10 mouse cellular contexts compared by ENCODE assay signal in genomic region chr14:21583051-21583450, GRCm38 (mm10).
DNase-seq lines count a peak whose midpoint lies in the region; ATAC-seq and TF ChIP-seq lines count a peak whose summit lies in the region.
"Had no signal": no experiment of that assay in that cellular context is flagged by ENCODE, and none has a peak within 500 bp of the region (broad histone marks: within the 10 kb centered on the region; RNA-seq: fewer than 3 reads in every experiment).

No protein-coding gene starts in this region.

- peak; percentile 36 for DNase-seq in heart, adult 8-10 months (ENCODE audit: low spot score)
- DNase-seq in heart, postnatal 36 days = no peak
- no peak for DNase-seq in G1E (ENCODE audit: low spot score)
- peak; percentile 43 to 54 for DNase-seq in left cerebral cortex, postnatal 36 days (ENCODE audit: low spot score in 2 of 2)
- no peak for DNase-seq in cerebellum, postnatal 4 days (ENCODE audit: low spot score in 2 of 2)
- DNase-seq in cerebellum, adult 11-12 months = no peak
- DNase-seq: lung, embryonic 14.5 days; retina, postnatal 1 day had no signal

- H3K4me1 ChIP-seq in G1E (ENCODE audit: insufficient read depth, low read depth, low read length) = peaks cover 78% of the 10 kb centered on the region
- H3K4me1 ChIP-seq in heart, embryonic 12.5 days (replicated peaks) = peaks cover 68% of the 10 kb centered on the region
- H3K4me1 ChIP-seq in intestine, embryonic 16.5 days (ENCODE audit: control insufficient read depth, insufficient read depth, low read length) = peaks cover 33% of the 10 kb centered on the region

- no peaks in the 10 kb centered on the region for H3K27me3 ChIP-seq in G1E (ENCODE audit: insufficient read depth, low read length)
- no peaks in the 10 kb centered on the region for H3K27me3 ChIP-seq in heart, embryonic 12.5 days (replicated peaks)
- H3K27me3 ChIP-seq in intestine, embryonic 16.5 days (replicated peaks; ENCODE audit: control insufficient read depth, insufficient read depth, low read length) = no peaks in the 10 kb centered on the region

- no peaks in the 10 kb centered on the region for H3K9me3 ChIP-seq in G1E (replicated peaks)
- H3K9me3 ChIP-seq in heart, embryonic 12.5 days (replicated peaks) = no peaks in the 10 kb centered on the region
- H3K9me3 ChIP-seq in intestine, embryonic 16.5 days (ENCODE audit: control insufficient read depth, low read length) = no peaks in the 10 kb centered on the region

- ATAC-seq in G1E (ENCODE audit: extremely low read depth, insufficient number of reproducible peaks, low FRiP score, poor library complexity, severe bottlenecking) = no peak
- 0 out of 2 replicates have a peak, but pooled peaks have one; percentile 59 for ATAC-seq in heart, embryonic 12.5 days (ENCODE audit: insufficient number of reproducible peaks, low FRiP score)
- ATAC-seq in intestine, embryonic 16.5 days = no peak

- WGBS in heart, embryonic 12.5 days = 49% methylated on average over 6 of the region's 6 CpGs
- WGBS in intestine, embryonic 16.5 days = 85% methylated on average over 6 of the region's 6 CpGs

- peak overlapping the region; percentile 22; the same call in 1 of the 2 replicates for H3K4me3 ChIP-seq in G1E (ENCODE audit: low read depth, low read length)
- no peak overlapping the region for H3K4me3 ChIP-seq in heart, embryonic 12.5 days
- H3K4me3 ChIP-seq in intestine, embryonic 16.5 days (ENCODE audit: low read length) = no peak overlapping the region

- H3K4me2 ChIP-seq in heart, embryonic 12.5 days = peak overlapping the region; percentile 14; the same call in 1 of the 2 replicates
- H3K4me2 ChIP-seq in intestine, embryonic 16.5 days (ENCODE audit: low read depth, low read length) = no peak overlapping the region
- H3K4me2 ChIP-seq: lung, embryonic 14.5 days had no signal

- no peak for TF ChIP-seq CTCF in G1E (IDR thresholded peaks at IDR 0.05; ENCODE audit: low read depth, low read length)

- no peak overlapping the region for H3K9ac ChIP-seq in heart, embryonic 12.5 days
- H3K9ac ChIP-seq in intestine, embryonic 16.5 days (ENCODE audit: low read depth, low read length) = no peak overlapping the region
- H3K9ac ChIP-seq: lung, embryonic 14.5 days had no signal

- intact Hi-C loops in heart, postnatal 36 days (cut with DNase I) = no loop called here
- intact Hi-C loops in left cerebral cortex, postnatal 36 days (cut with DNase I) = no loop called here

- H3K36me3 ChIP-seq in G1E (replicated peaks) = no peaks in the 10 kb centered on the region
- no peaks in the 10 kb centered on the region for H3K36me3 ChIP-seq in heart, embryonic 12.5 days
- no peaks in the 10 kb centered on the region for H3K36me3 ChIP-seq in intestine, embryonic 16.5 days (ENCODE audit: control insufficient read depth, insufficient read depth, low read length)

- H3K27ac ChIP-seq in heart, embryonic 12.5 days (ENCODE audit: poor library complexity, severe bottlenecking) = peak overlapping the region; percentile 59
- no peak overlapping the region for H3K27ac ChIP-seq in intestine, embryonic 16.5 days (ENCODE audit: low read length)

Comparison
In these comparisons a context has a peak if more than half of its experiments do, and no peak if none do; other contexts are left out.
1. DNase-seq: peak in heart, adult 8-10 months (single experiment) and left cerebral cortex, postnatal 36 days (2 of 2); none in heart, postnatal 36 days (0 of 2), G1E (single experiment), cerebellum, postnatal 4 days (0 of 2) and cerebellum, adult 11-12 months (single experiment).